Mouse (Mus musculus): ENCODE measurements at regions not wholly inside any gene's neighbourhood (a gene's known extent, or its start where the extent isn't known, plus 50 kb on each side); places are given as distances from the start of the nearest gene placed in this dataset.

- no peak for DNase-seq (ENCODE audit: low spot score in 2 of 2)
- intact Hi-C loops (cut with DNase I), result no loop called here
Measured at GRCm38 (mm10) chr3:65478215-65478614, 50.0 kb upstream of the Tiparp start.

DNA sequence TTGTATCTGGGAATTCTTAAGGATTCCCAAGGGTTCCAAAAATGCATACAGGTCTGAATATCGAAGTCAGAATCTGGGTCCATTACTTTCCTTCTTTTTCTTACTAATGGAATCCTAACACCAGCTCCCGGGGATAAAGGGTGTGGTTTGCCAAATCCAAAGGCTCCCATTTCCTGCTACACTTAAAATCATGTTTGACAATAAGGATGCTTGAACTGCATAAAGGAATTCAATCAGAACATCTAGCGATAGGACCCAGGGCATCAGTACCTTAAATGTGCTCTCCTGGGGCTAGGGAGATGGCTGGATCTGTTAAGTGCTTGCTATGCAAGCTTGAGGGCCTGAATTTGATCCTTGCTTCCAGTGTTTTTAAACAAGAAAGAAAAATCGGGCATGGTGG, 51.1 kb upstream of the Tiparp start:
- DNase-seq (ENCODE audit: low spot score in 2 of 2), result no peak
- intact Hi-C loops (cut with DNase I), result no loop called here

GRCm38 (mm10) chr3:65476091-65476953, 51.9 kb upstream of the Tiparp start:
- intact Hi-C loops (cut with DNase I), result no loop called here
- DNase-seq (ENCODE audit: low spot score in 2 of 2), result no peak

- intact Hi-C loops (cut with DNase I), result no loop called here
- no peak for DNase-seq (ENCODE audit: low spot score in 2 of 2)
Measured at GRCm38 (mm10) chr3:65474585-65474984, 53.6 kb upstream of the Tiparp start.

GRCm38 (mm10) chr3:65471796-65472195, 56.4 kb upstream of the Tiparp start:
- no peak for DNase-seq (ENCODE audit: low spot score in 2 of 2)
- intact Hi-C loops (cut with DNase I), result no loop called here

DNA sequence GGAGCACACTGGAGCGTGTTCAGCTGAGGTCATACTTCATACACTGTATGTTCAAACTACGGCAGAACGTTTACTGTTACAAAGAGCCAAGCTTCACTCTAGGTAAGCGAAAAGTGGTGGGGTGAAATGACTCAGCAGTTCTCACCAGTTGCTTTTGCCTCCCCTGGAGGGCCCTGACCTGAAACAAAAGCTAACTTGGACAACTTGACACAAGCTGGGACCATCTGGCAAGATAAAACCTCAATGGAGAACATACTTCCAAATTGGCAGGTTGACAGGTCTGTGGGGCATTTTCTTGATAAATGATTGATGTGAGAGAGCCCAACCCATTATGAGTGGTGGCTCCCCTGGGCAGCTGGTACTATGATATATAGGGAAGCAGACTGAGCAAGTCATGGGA, 59.0 kb upstream of the Tiparp start:
- intact Hi-C loops (cut with DNase I), result no loop called here
- DNase-seq (ENCODE audit: low spot score in 2 of 2), result no peak

DNA sequence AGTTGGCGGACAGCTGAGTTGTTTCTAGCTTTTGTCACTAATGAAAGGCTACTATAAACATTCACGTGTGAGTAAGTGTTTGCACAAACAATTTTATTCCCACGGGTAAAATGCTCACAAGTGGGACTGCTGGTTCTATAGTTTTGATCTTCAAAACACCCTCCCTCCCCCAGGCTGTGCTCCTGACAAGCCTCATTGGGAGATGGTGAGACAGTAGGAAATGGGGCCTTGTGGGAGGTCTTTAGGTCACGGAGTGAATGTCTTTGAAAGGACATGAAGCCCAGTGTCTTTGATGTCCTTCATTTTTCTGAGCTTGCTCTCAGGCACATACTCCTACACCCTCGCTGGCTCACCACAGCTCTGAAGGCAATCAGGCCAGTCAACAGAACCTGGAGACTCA, 63.4 kb upstream of the Tiparp start:
- no peak for DNase-seq (ENCODE audit: low spot score in 2 of 2)
- intact Hi-C loops (cut with DNase I), result no loop called here

- intact Hi-C loops (cut with DNase I), result no loop called here
- peak in 1 of 2 experiments; percentile 47 for DNase-seq (ENCODE audit: low spot score in 2 of 2)
Measured at GRCm38 (mm10) chr3:65460936-65461335, 67.3 kb upstream of the Tiparp start.

DNA sequence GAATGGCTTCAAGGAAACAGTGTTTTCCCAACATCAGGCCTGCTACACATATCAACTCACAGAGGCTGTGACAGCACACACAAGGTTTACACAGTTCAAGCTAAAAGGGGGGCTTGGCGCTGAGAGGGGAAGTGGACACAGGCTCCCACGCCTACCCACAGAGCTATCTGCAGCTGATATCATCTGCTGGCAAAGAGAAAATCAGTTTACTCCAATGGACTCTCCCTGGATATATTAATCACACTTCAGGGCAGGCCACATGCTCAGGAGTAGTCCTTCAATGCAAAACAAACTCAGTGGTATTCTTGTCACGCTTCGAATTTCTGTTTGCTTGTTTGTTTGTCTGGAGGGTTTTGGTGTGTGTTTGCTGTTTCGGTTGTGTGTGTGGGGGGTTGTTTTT, 67.3 kb upstream of the Ssr3 start:
- DNase-seq (ENCODE audit: low spot score in 2 of 2), result no peak
- intact Hi-C loops (cut with DNase I), result no loop called here

GRCm38 (mm10) chr3:65457931-65458330, 65.5 kb upstream of the Ssr3 start:
- DNase-seq (ENCODE audit: low spot score in 2 of 2), result peak in 1 of 2 experiments; percentile 33
- intact Hi-C loops (cut with DNase I), result no loop called here

GRCm38 (mm10) chr3:65455597-65456284, 63.3 kb upstream of the Ssr3 start:
- intact Hi-C loops (cut with DNase I), result no loop called here

GRCm38 (mm10) chr3:65454301-65454700, 61.9 kb upstream of the Ssr3 start:
- intact Hi-C loops (cut with DNase I), result no loop called here
- DNase-seq (ENCODE audit: low spot score in 2 of 2), result no peak

More at GRCm38 (mm10) chr3:65455597-65456284, 63.3 kb upstream of the Ssr3 start:
- DNase-seq (ENCODE audit: low spot score in 2 of 2), result peak; percentile 45 to 54

DNA sequence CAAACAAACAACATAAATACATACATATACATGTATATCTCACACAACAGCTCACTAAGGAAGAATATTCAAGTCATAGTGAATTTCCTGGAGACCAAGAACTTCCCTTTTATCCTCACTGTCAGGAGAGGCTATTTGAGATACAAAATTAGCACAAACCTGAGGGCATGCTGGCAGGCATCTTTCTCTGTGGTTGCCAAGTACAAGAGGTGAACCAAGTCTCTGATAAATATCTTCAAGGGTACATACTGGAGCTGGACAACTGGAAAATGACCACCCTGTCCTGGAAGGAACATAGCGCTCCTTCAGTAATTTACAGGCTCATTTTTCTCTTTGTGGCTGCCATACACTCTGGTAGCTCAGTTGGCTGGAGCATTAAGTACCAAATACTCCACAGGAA, 56.8 kb upstream of the Ssr3 start:
- intact Hi-C loops (cut with DNase I), result no loop called here

GRCm38 (mm10) chr3:65443701-65444100, 51.3 kb upstream of the Ssr3 start:
- intact Hi-C loops (cut with DNase I), result no loop called here
- DNase-seq (ENCODE audit: low spot score in 2 of 2), result no peak

More for the DNA sequence above, 56.8 kb upstream of the Ssr3 start:
- no peak for DNase-seq (ENCODE audit: low spot score in 2 of 2)

- intact Hi-C loops (cut with DNase I), result no loop called here
- peak in 1 of 2 experiments; percentile 14 for DNase-seq (ENCODE audit: low spot score in 2 of 2)
Measured at GRCm38 (mm10) chr3:65442946-65443345, 50.5 kb upstream of the Ssr3 start.

DNA sequence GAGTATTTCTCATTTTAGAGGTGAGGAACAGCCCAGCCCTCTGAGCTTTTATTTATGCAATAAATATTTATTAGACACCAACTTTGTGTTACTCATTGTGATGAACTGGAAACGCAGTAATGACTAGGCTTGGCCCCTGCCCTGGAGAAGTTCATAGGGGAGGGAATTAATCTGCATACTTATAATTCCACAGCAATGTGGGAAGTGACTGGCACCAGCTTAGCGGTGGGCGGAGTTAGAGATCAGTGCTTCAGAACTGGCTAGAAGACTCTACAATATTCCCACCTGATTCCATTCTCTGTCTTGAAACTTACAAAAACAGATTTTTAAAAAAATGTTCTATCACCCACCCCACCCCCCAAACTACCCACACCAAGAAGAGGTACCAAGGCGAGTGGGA, 49.8 kb upstream of the Ssr3 start:
- intact Hi-C loops (cut with DNase I), result no loop called here
- peak in 1 of 2 experiments; percentile 20 for DNase-seq (ENCODE audit: low spot score in 2 of 2)

Data from left cerebral cortex, postnatal 25 days (tissue).